ENCODE assay signal across 19 mouse cellular contexts in genomic region chr12:54121286-54121685, GRCm38 (mm10).
"Had no signal": no experiment of that assay in that cellular context is flagged by ENCODE, and none has a peak within 500 bp of the region (broad histone marks: within the 10 kb centered on the region; RNA-seq: fewer than 3 reads in every experiment).

No protein-coding gene starts in this region.

- H3K27me3 ChIP-seq: limb, embryonic 13.5 days; liver, embryonic 12.5 days; liver, embryonic 15.5 days; lung, embryonic 15.5 days; megakaryocyte, embryonic 14.5 days; midbrain, embryonic 12.5 days; neural tube, embryonic 13.5 days had no signal

- H3K36me3 ChIP-seq: limb, embryonic 13.5 days; liver, embryonic 12.5 days; liver, embryonic 15.5 days; lung, embryonic 15.5 days; midbrain, embryonic 12.5 days; neural tube, embryonic 13.5 days had no signal

- H3K4me3 ChIP-seq: limb, embryonic 13.5 days; liver, embryonic 12.5 days; liver, embryonic 15.5 days; lung, embryonic 15.5 days; megakaryocyte, embryonic 14.5 days; midbrain, embryonic 12.5 days; myocyte; neural tube, embryonic 13.5 days had no signal

- H3K9ac ChIP-seq: limb, embryonic 13.5 days; liver, embryonic 12.5 days; liver, embryonic 15.5 days; lung, embryonic 15.5 days; midbrain, embryonic 12.5 days; neural tube, embryonic 13.5 days had no signal

- H3K9me3 ChIP-seq: limb, embryonic 13.5 days; liver, embryonic 12.5 days; liver, embryonic 15.5 days; lung, embryonic 15.5 days; neural tube, embryonic 13.5 days had no signal

- DNase-seq: kidney, adult 18-20 months; kidney, adult 9 months; kidney, postnatal 14 days; kidney, postnatal 4 days; liver; lung, adult 18-20 months; lung, postnatal 10 days; lung, postnatal 36 days; retina, postnatal 1 day; thymus, adult 18-20 months; thymus, postnatal 36 days had no signal

- H3K4me1 ChIP-seq: liver, embryonic 12.5 days; liver, embryonic 15.5 days; lung, embryonic 15.5 days; neural tube, embryonic 13.5 days had no signal

- H3K27ac ChIP-seq: liver, embryonic 12.5 days; liver, embryonic 15.5 days; lung, embryonic 15.5 days; midbrain, embryonic 12.5 days had no signal

- ATAC-seq: liver, embryonic 12.5 days had no signal

- H3K4me2 ChIP-seq: limb, embryonic 13.5 days; liver, embryonic 12.5 days; liver, embryonic 15.5 days; lung, embryonic 15.5 days; midbrain, embryonic 12.5 days; neural tube, embryonic 13.5 days had no signal
